Mouse (Mus musculus): Measurements from ENCODE around the gene Stk11. TPM values are rescaled to one million over a fixed set of nuclear protein-coding genes. Genes with fewer than 3 reads are reported as not detected.

The Stk11 gene
- polyA plus RNA-seq, 1 experiment from 2014 or later, result 140 TPM

DNA sequence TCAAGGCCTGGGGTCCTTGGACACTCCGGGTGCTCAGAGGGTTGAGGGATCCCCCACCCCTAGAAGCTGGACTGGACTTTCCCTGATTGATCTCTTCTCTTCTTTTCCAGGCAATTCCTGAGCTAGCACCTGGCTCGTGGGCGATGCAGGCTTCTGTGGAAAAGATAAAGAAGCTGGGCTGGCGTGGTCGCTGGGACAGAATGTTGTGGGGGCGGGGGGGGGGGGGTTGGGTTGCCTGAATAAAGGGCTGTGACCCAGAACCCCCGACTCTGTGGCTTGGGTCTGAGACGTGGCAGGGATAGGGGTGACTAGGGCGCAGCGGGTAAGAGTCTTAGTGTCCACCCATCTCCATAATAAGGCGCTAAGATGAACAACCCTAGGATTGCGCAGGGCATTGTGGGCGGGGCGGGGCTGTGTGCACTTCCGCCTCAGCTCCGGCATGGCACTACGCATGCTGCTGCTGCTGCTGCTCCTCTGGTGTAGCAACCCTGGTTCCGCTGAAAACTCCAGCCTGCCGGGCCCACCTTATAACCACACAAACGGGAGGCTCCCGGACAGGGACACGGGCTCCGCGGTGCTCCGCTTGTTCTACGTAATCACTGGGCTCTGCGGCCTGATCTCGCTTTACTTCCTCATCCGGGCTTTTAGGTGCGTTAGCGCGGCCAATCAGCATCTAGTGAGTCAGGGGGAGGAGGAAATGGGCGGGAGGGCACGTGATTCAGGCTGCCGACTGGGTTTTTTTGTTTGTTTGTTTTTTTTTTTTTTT lies 57.1 kb downstream of the Stk11 start, which contains the start of gene 1600002K03Rik:
1600002K03Rik (plus strand) TSS at position 418 of the 766 bp plus-strand sequence.
- DNase-seq (ENCODE audit: low read depth, low spot score) (no peak), ATAC-seq (no peak)
- in situ Hi-C loops (cut with MboI; ENCODE audit: low pct_unique_long_range_greater_than_20kb), result no loop called here
- TF ChIP-seq CTCF (IDR thresholded peaks at IDR 0.05), result no peak
- ChIA-PET CTCF (no interaction called here), POLR2A (no interaction called here)
- H3K27me3 ChIP-seq, result no peaks in the 10 kb centered on the region

DNA sequence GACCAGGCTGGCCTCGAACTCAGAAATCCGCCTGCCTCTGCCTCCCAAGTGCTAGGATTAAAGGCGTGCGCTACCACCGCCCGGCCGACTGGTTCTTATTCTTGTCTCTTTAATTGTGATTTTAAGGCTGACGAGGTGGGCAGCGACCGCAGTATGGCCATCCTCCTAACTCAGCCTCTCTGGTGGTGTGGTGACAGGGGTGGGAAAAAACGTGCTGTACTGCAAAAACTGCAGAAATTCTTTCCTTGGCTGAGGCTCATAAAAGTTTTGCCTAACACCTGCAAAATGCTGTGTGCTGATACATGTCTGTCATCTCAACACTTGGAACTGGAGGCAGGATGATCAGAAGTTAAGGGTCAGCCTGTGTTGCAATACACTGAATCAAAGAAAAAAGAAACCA lies 57.8 kb downstream of the Stk11 start:
- ChIA-PET POLR2A (no interaction called here), CTCF (no interaction called here)
- in situ Hi-C loops (cut with MboI; ENCODE audit: low pct_unique_long_range_greater_than_20kb), result no loop called here
- no peak for DNase-seq (ENCODE audit: low read depth, low spot score)
- H3K27me3 ChIP-seq, result no peaks in the 10 kb centered on the region
- ATAC-seq, result no peak
- no peak for TF ChIP-seq CTCF (IDR thresholded peaks at IDR 0.05)

DNA sequence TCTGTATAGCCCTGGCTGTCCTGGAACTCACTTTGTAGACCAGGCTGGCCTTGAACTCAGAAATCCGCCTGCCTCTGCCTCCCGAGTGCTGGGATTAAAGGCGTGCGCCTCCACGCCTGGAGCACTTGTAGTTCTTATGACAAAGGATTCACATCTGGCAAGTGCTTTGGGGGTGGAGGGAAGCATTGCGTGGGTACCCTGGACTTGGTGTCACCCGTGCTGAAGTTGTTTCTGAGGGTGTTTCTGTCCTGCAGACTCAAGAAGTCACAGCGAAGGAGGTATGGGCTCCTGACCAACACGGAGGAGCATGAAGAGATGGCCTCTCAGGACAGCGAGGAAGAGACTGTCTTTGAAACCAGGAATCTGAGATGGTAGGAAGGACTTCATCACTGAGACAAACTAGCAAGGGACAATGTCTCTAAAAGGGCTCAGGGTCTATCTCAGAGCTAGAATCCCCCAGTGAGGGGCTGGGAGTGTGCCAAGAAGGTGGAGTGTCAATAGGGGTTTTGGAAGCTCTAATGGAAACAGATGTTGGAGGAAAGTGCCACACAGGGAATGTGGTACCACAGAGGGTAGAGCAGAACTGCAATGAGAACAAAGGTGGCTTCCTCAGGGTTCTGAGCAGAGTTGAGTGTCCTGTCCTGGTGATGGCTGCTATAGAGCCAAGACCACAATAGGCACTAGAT lies 58.5 kb downstream of the Stk11 start:
- CTCF ChIA-PET, result interaction anchor here (1.1 to 3.7 kb wide), 3 partner anchors 34 to 75 kb away, joined by 6 to 28 read pairs (median 6); partner anchors contain the start of gene Ndufs7

DNA sequence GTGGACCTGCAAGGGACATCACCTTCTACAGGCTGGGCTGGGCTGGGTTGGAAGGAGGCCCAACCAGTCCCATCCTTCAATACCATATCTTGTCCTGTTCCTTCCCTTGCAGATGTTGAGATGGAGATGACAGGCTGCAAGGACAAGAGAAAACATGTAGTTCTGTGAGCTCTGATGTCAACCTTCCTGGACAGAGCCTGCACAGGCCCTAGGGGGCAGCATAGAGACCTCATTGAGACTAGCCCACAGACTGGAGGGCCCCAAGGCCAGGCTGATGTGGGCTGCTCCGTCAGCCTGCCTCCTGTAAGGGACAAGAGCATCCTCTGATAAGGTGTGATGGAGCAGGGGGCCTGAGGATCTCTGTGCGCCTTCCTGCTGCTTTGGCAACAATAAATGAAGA lies 59.1 kb downstream of the Stk11 start:
- POLR2A ChIA-PET, result no interaction called here
- CTCF ChIA-PET, result interaction anchor here (1.1 to 3.7 kb wide), 8 partner anchors 23 to 74 kb away, joined by 3 to 28 read pairs (median 4); partner anchors contain the start of gene Ndufs7
- H3K27me3 ChIP-seq, result no peaks in the 10 kb centered on the region
- ATAC-seq (no peak), DNase-seq (ENCODE audit: low read depth, low spot score) (no peak)
- TF ChIP-seq CTCF (IDR thresholded peaks at IDR 0.05), result no peak
- in situ Hi-C loops (cut with MboI; ENCODE audit: low pct_unique_long_range_greater_than_20kb), result loop anchor here (5.0 kb wide), 1 partner anchor 73 kb away; the partner anchor contains the start of gene Ndufs7

More for the DNA sequence above, 58.5 kb downstream of the Stk11 start:
- H3K27me3 ChIP-seq, result no peaks in the 10 kb centered on the region
- POLR2A ChIA-PET, result no interaction called here
- in situ Hi-C loops (cut with MboI; ENCODE audit: low pct_unique_long_range_greater_than_20kb), result no loop called here
- no peak for TF ChIP-seq CTCF (IDR thresholded peaks at IDR 0.05)
- DNase-seq (ENCODE audit: low read depth, low spot score), result no peak
- ATAC-seq, result no peak

DNA sequence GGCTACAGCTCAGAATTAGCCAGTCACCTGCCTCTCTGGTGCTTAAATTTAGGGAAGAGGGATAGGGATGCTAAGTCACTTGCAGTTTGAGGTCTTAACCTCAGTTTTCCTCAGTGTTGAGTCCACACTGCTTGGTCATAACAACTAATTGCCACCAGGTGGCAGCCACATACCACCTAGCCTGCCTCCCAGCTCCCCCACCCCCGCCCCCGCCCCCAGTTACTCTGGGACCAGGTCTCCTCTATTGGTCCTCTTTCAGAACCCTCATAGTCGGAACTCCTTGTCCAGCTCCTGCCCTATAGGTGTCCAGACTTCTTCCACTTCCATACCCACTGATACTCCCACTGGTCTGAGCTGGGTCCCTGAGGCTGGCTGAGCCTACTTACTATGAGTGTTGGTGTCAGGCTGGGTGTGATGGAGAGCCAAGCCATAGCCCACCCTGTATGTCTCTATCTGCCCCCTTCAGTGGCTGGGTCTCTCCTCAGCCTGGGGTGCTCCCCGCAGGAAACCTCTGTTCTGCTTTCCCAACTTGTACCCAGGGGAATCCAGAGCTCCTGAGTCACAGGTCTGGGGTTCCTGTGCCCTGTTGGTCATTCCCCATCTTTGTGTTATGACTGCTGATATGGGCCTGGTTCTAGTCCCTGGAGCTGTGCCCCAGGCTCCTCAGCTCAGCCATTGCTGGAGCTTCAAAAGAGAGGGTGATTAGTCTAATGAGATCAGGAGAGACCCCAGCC lies 60.1 kb downstream of the Stk11 start:
- ATAC-seq (no peak), DNase-seq (ENCODE audit: low read depth, low spot score) (no peak)
- ChIA-PET CTCF (interaction anchor here (1.1 to 3.7 kb wide), 9 partner anchors 22 to 99 kb away, joined by 3 to 28 read pairs (median 4); partner anchors contain the start of gene Ndufs7), POLR2A (interaction anchor here (1.2 kb wide), 2 partner anchors 16 to 69 kb away, joined by 4 to 5 read pairs; no protein-coding TSS in a partner anchor)
- TF ChIP-seq CTCF (IDR thresholded peaks at IDR 0.05), result no peak
- H3K27me3 ChIP-seq, result no peaks in the 10 kb centered on the region
- in situ Hi-C loops (cut with MboI; ENCODE audit: low pct_unique_long_range_greater_than_20kb), result loop anchor here (5.0 kb wide), 1 partner anchor 72 kb away; the partner anchor contains the start of gene Ndufs7

DNA sequence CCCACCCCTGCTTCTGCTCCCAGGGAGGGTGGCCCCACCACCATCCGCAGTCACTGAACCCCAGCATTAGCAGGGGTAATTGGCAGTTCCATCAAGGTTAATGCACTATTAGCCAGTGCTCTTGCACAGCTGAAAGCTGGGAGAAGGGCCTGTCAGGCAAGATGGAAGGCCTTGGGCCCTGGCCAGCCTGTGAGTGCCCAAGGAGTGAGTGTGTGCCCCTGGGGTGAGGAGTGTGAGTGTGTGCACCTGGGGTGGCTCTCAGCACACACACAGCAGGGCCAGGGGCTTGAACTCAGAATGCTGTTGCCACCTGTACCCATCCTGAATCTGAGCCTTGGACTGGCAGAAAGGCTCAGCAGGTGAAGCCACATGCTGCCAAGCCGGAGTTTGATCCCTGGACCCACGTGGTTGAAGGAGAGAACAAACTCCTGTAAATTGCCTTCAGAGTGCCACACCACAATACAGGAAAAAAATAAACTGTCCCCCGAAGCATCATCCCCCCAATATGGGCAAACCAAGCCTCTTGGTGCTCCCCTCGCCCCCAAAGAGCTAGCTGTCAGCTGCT lies 60.7 kb downstream of the Stk11 start:
- in situ Hi-C loops (cut with MboI; ENCODE audit: low pct_unique_long_range_greater_than_20kb), result loop anchor here (5.0 kb wide), 1 partner anchor 71 kb away; the partner anchor contains the start of gene Ndufs7
- POLR2A ChIA-PET, result interaction anchor here (0.6 to 1.2 kb wide), 3 partner anchors 15 to 70 kb away, joined by 3 to 5 read pairs (median 4); no protein-coding TSS in a partner anchor

DNA sequence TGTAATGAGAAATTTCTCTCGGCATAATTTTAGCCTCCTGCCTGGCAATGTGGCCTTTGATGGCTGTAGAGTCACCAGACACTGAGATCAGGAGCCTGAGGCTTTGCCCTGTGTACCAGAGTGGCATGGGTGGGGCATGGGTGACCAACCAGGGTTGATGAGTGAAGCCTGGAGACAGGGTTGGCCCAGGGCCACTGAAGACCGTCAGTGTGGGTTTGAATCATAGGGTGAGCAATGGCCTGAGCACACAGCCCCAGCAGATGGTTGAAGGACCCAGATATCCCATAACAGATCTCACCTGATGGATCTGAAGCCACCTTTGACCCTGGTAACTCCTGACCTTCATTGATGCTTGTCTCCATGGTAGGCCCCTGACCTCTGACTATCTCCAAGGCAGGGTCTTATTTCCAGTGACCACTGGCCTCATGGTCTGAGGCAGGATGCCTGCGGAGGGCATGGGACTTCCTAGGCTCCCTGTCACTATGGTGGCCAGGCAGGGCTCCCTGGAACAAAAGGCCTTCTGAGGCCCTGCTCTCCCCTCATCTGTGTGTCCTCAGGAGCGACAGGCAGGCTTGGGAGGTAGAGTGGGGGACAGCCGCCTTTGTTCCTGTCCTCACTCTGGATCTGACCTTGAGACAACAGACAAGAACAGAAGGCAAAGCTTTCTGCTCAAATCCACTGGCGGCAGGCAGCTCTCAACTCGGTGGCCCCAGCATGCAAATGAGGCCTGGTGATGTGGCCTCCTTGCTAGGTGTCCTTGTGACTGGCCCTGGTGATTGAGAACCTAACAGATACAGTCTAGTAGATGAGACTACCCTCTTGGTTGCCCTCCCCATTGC lies 62.1 kb downstream of the Stk11 start:
- ChIA-PET CTCF (interaction anchor here (3.7 kb wide), 1 partner anchor 68 kb away, joined by 28 read pairs; no protein-coding TSS in a partner anchor), POLR2A (interaction anchor here (0.7 kb wide), 1 partner anchor 63 kb away, joined by 3 read pairs; no protein-coding TSS in a partner anchor)
- H3K27me3 ChIP-seq, result no peaks in the 10 kb centered on the region
- ATAC-seq (no peak), DNase-seq (ENCODE audit: low read depth, low spot score) (no peak)
- TF ChIP-seq CTCF (IDR thresholded peaks at IDR 0.05), result no peak
- in situ Hi-C loops (cut with MboI; ENCODE audit: low pct_unique_long_range_greater_than_20kb), result loop anchor here (5.0 kb wide), 1 partner anchor 70 kb away; the partner anchor contains the start of gene Ndufs7

More for the DNA sequence above, 60.7 kb downstream of the Stk11 start:
- CTCF ChIA-PET, result interaction anchor here (1.1 to 3.7 kb wide), 6 partner anchors 22 to 99 kb away, joined by 3 to 28 read pairs (median 4); partner anchors contain the start of gene Ndufs7
- H3K27me3 ChIP-seq, result no peaks in the 10 kb centered on the region
- TF ChIP-seq CTCF (IDR thresholded peaks at IDR 0.05), result no peak
- DNase-seq (ENCODE audit: low read depth, low spot score) (no peak), ATAC-seq (no peak)

DNA sequence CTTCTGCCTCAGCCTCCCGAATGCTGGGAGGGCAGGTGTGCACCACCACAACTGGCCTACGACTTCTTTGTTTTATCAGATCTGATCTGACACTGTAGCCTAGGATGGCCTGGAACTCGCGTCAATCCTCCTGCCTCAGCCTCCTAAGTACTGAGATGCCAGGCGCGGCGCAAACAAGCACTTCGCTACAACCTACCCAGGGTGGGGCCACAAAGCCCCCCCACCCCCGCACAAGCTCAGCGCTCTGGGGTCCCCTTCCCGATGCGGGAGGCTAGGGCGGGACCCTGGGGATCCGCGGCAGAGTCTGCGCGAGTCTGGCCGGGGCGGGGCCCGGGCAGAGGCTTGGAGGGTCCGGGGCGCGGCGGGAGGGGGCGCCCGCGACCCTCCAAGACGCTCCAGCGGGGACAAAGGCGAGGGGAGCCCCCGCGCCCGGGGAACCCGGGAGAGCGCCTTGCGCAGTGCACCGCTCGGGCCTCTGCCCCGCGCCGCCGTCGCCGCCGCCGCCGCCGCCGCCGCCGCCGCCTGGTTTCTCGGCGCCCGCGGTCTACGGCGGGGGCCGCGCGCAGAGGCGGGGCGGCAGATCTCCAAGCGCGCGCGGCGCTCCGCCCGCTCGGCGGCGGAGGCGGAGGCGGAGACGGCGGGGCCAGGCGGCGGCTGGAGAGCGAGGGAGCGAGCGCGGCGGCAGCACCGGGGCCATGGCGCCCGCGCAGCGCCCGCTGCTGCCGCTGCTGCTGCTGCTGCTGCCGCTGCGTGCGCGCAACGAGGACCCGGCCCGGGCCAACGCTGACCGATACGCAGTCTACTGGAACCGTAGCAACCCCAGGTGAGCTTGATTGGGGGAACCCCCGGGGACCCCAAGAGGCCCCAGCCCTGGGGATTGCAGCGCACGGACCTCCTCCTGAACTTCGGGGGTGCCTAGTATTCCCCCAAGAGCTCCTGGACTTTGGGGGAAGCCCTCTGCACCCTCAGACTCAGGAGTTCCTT lies 63.8 kb downstream of the Stk11 start, which contains the start of gene Efna2:
Efna2 (plus strand) TSS at position 415 of the 984 bp plus-strand sequence.
- POLR2A ChIA-PET, result interaction anchor here (0.6 kb wide), 1 partner anchor 11 kb away, joined by 3 read pairs; no protein-coding TSS in a partner anchor
- in situ Hi-C loops (cut with MboI; ENCODE audit: low pct_unique_long_range_greater_than_20kb), result loop anchor here (5.0 kb wide), 1 partner anchor 68 kb away; the partner anchor contains the start of gene Ndufs7
- DNase-seq (ENCODE audit: low read depth, low spot score), result no peak

More for the DNA sequence above, 63.8 kb downstream of the Stk11 start, which contains the start of gene Efna2:
- peak; percentile 11 for ATAC-seq
- CTCF ChIA-PET, result no interaction called here
- no peak for TF ChIP-seq CTCF (IDR thresholded peaks at IDR 0.05)
- no peaks in the 10 kb centered on the region for H3K27me3 ChIP-seq

Other genes starting within 250 kb of the Stk11 start
- gene Prtn3, start 241.3 kb upstream of the Stk11 start, polyA plus RNA-seq (2021), result 7.5 TPM
- gene Plppr3, start 241.2 kb upstream of the Stk11 start, polyA plus RNA-seq (2021), result 34.6 TPM
- not detected for gene Elane, start 229.6 kb upstream of the Stk11 start, polyA plus RNA-seq (2021)
- not detected for gene Cfd, start 224.9 kb upstream of the Stk11 start, polyA plus RNA-seq (2021)
- gene Med16, start 206.9 kb upstream of the Stk11 start, polyA plus RNA-seq (2021), result 27.1 TPM
- gene Gm26602, start 204.9 kb upstream of the Stk11 start, polyA plus RNA-seq (2021), result not detected
- 2.1 TPM for gene Kiss1r, start 198.8 kb upstream of the Stk11 start, polyA plus RNA-seq (2021)
- gene R3hdm4, start 194.6 kb upstream of the Stk11 start, polyA plus RNA-seq (2021), result 101 TPM
- 5.9 TPM for gene Arid3a, start 188.8 kb upstream of the Stk11 start, polyA plus RNA-seq (2021)
- 45.4 TPM for gene Wdr18, start 155.7 kb upstream of the Stk11 start, polyA plus RNA-seq (2021)
- 0.54 TPM for gene Grin3b, start 145.1 kb upstream of the Stk11 start, polyA plus RNA-seq (2021)
- gene Tmem259, start 131.5 kb upstream of the Stk11 start, polyA plus RNA-seq (2021), result 145 TPM
- gene Cnn2, start 127.2 kb upstream of the Stk11 start, polyA plus RNA-seq (2021), result 393 TPM
- 19.9 TPM for gene Abca7, start 119.3 kb upstream of the Stk11 start, polyA plus RNA-seq (2021)
- gene Arhgap45, start 99.2 kb upstream of the Stk11 start, polyA plus RNA-seq (2021), result 0.85 TPM
- gene Polr2e, start 76.0 kb upstream of the Stk11 start, polyA plus RNA-seq (2021), result 146 TPM
- 916 TPM for gene Gpx4, start 68.6 kb upstream of the Stk11 start, polyA plus RNA-seq (2021)
- gene Sbno2, start 10.2 kb upstream of the Stk11 start, polyA plus RNA-seq (2021), result 181 TPM
- 475 TPM for gene Atp5d, start 22.8 kb downstream of the Stk11 start, polyA plus RNA-seq (2021)
- gene Cbarp, start 25.0 kb downstream of the Stk11 start, polyA plus RNA-seq (2021), result 30.0 TPM
- gene Midn, start 32.5 kb downstream of the Stk11 start, polyA plus RNA-seq (2021), result 116 TPM
- 62.1 TPM for gene Cirbp, start 50.2 kb downstream of the Stk11 start, polyA plus RNA-seq (2021)
- gene 1600002K03Rik, start 57.1 kb downstream of the Stk11 start, polyA plus RNA-seq (2021), result 7.9 TPM
- gene Efna2, start 63.7 kb downstream of the Stk11 start, polyA plus RNA-seq (2021), result 1.1 TPM
- 41.4 TPM for gene Mum1, start 110.6 kb downstream of the Stk11 start, polyA plus RNA-seq (2021)
- 182 TPM for gene Ndufs7, start 133.3 kb downstream of the Stk11 start, polyA plus RNA-seq (2021)
- gene Gamt, start 145.2 kb downstream of the Stk11 start, polyA plus RNA-seq (2021), result 8.2 TPM
- gene Dazap1, start 145.7 kb downstream of the Stk11 start, polyA plus RNA-seq (2021), result 157 TPM
- 1,353 TPM for gene Rps15, start 176.7 kb downstream of the Stk11 start, polyA plus RNA-seq (2021)
- gene Apc2, start 180.2 kb downstream of the Stk11 start, polyA plus RNA-seq (2021), result 0.14 TPM
- gene 2310011J03Rik, start 204.7 kb downstream of the Stk11 start, polyA plus RNA-seq (2021), result 34.7 TPM
- 6.2 TPM for gene Pcsk4, start 213.7 kb downstream of the Stk11 start, polyA plus RNA-seq (2021)
- 6.9 TPM for gene Reep6, start 214.2 kb downstream of the Stk11 start, polyA plus RNA-seq (2021)
- 1.2 TPM for gene Adamtsl5, start 232.6 kb downstream of the Stk11 start, polyA plus RNA-seq (2021)
- gene Plk5, start 240.7 kb downstream of the Stk11 start, polyA plus RNA-seq (2021), result 0.62 TPM